Comparison of ENCODE assay signal across 22 mouse cellular contexts in the genomic region with DNA sequence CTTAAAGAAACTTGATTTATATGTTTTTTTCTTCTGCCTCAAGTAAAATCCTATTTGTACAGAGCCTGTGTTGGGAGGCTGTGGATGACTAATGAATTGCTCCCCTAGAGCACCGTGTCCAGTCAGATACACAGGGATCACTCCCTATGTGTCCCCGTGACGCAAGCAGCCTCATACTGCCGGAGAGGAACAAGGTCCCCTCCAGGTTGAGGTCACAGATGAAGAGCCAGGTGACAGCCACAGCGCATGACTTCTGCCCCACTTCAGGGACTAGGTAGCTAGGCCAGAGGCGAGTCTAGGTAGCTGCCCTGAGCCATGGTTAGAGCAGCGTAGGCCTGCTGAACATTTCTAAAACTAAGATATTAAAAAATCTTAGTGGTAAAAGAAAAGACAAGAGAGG. TPM values are rescaled to one million over a fixed set of nuclear protein-coding genes. Genes with fewer than 3 reads are reported as not detected.
A peak's percentile ranks its signal among the peaks of the same experiment; 100 is the strongest.
DNase-seq lines count a peak whose midpoint lies in the region; ATAC-seq lines count a peak whose summit lies in the region.
"Had no signal": no experiment of that assay in that cellular context is flagged by ENCODE, and none has a peak within 500 bp of the region (broad histone marks: within the 10 kb centered on the region; RNA-seq: fewer than 3 reads in every experiment).

No protein-coding gene starts in this region.

- H3K9me3 ChIP-seq in embryonic facial prominence, embryonic 13.5 days = no peaks in the 10 kb centered on the region
- H3K9me3 ChIP-seq in embryonic facial prominence, embryonic 10.5 days = no peaks in the 10 kb centered on the region
- H3K9me3 ChIP-seq in liver, embryonic 16.5 days (replicated peaks; ENCODE audit: control insufficient read depth, low read length) = no peaks in the 10 kb centered on the region
- no peaks in the 10 kb centered on the region for H3K9me3 ChIP-seq in liver, embryonic 11.5 days (ENCODE audit: control insufficient read depth, low read length)
- H3K9me3 ChIP-seq in midbrain, embryonic 11.5 days (ENCODE audit: control insufficient read depth, low read length) = no peaks in the 10 kb centered on the region
- H3K9me3 ChIP-seq in midbrain, embryonic 10.5 days (replicated peaks) = no peaks in the 10 kb centered on the region
- H3K9me3 ChIP-seq: forebrain, embryonic 13.5 days; forebrain, embryonic 15.5 days; G1E had no signal

- no peak overlapping the region for H3K4me2 ChIP-seq in embryonic facial prominence, embryonic 13.5 days
- H3K4me2 ChIP-seq in liver, embryonic 16.5 days (ENCODE audit: low read depth, low read length) = no peak overlapping the region
- H3K4me2 ChIP-seq in liver, embryonic 11.5 days = no peak overlapping the region
- no peak overlapping the region for H3K4me2 ChIP-seq in midbrain, embryonic 11.5 days
- H3K4me2 ChIP-seq: forebrain, embryonic 13.5 days; forebrain, embryonic 15.5 days had no signal

- no peaks in the 10 kb centered on the region for H3K4me1 ChIP-seq in embryonic facial prominence, embryonic 13.5 days
- 0 out of 2 replicates have a peak, but pooled peaks cover 1% of the 10 kb centered on the region for H3K4me1 ChIP-seq in embryonic facial prominence, embryonic 10.5 days
- no peaks in the 10 kb centered on the region for H3K4me1 ChIP-seq in liver, embryonic 16.5 days (ENCODE audit: control insufficient read depth, low read depth, low read length)
- no peaks in the 10 kb centered on the region for H3K4me1 ChIP-seq in liver, embryonic 11.5 days (replicated peaks; ENCODE audit: control insufficient read depth, insufficient read depth, low read length)
- no peaks in the 10 kb centered on the region for H3K4me1 ChIP-seq in midbrain, embryonic 11.5 days (ENCODE audit: control insufficient read depth, insufficient read depth, low read length)
- H3K4me1 ChIP-seq in midbrain, embryonic 10.5 days = no peaks in the 10 kb centered on the region

- H3K36me3 ChIP-seq in embryonic facial prominence, embryonic 13.5 days = peaks cover 93% of the 10 kb centered on the region
- H3K36me3 ChIP-seq in embryonic facial prominence, embryonic 10.5 days (replicated peaks) = peaks cover 100% of the 10 kb centered on the region
- H3K36me3 ChIP-seq in liver, embryonic 16.5 days (ENCODE audit: control insufficient read depth, insufficient read depth) = no peaks in the 10 kb centered on the region
- H3K36me3 ChIP-seq in liver, embryonic 11.5 days (ENCODE audit: control insufficient read depth, insufficient read depth, low read length) = peaks cover 4% of the 10 kb centered on the region
- peaks cover 5% of the 10 kb centered on the region; the same call in 1 of the 2 replicates for H3K36me3 ChIP-seq in midbrain, embryonic 11.5 days (ENCODE audit: control insufficient read depth, insufficient read depth, low read length)
- peaks cover 94% of the 10 kb centered on the region for H3K36me3 ChIP-seq in midbrain, embryonic 10.5 days
- H3K36me3 ChIP-seq: G1E had no signal

- WGBS in embryonic facial prominence, embryonic 13.5 days = 92% methylated on average over 7 of the region's 7 CpGs
- WGBS in embryonic facial prominence, embryonic 10.5 days = 88% methylated on average over 7 of the region's 7 CpGs
- WGBS in liver, embryonic 16.5 days (ENCODE audit: insufficient replicate concordance) = 65% methylated on average over 7 of the region's 7 CpGs
- 90% methylated on average over 7 of the region's 7 CpGs for WGBS in liver, embryonic 11.5 days
- 92% methylated on average over 7 of the region's 7 CpGs for WGBS in midbrain, embryonic 11.5 days
- WGBS in midbrain, embryonic 10.5 days = 93% methylated on average over 7 of the region's 7 CpGs

- H3K9ac ChIP-seq in embryonic facial prominence, embryonic 13.5 days = 0 out of 2 replicates have a peak overlapping the region, but pooled peaks have one; percentile 17
- H3K9ac ChIP-seq in liver, embryonic 16.5 days (ENCODE audit: low read depth, low read length) = no peak overlapping the region
- H3K9ac ChIP-seq in liver, embryonic 11.5 days (ENCODE audit: low read depth, low read length) = no peak overlapping the region
- H3K9ac ChIP-seq in midbrain, embryonic 11.5 days (ENCODE audit: low read length) = no peak overlapping the region
- H3K9ac ChIP-seq: forebrain, embryonic 13.5 days; forebrain, embryonic 15.5 days; forebrain, postnatal 0 days had no signal

- no peak overlapping the region for H3K4me3 ChIP-seq in embryonic facial prominence, embryonic 13.5 days
- no peak overlapping the region for H3K4me3 ChIP-seq in embryonic facial prominence, embryonic 10.5 days
- H3K4me3 ChIP-seq in liver, embryonic 16.5 days (ENCODE audit: low read depth, low read length) = no peak overlapping the region
- no peak overlapping the region for H3K4me3 ChIP-seq in liver, embryonic 11.5 days (ENCODE audit: low read depth, low read length)
- H3K4me3 ChIP-seq in midbrain, embryonic 11.5 days (ENCODE audit: low read depth, low read length) = no peak overlapping the region
- no peak overlapping the region for H3K4me3 ChIP-seq in midbrain, embryonic 10.5 days
- H3K4me3 ChIP-seq: forebrain, embryonic 13.5 days; forebrain, embryonic 15.5 days had no signal

- ATAC-seq in embryonic facial prominence, embryonic 13.5 days (ENCODE audit: insufficient number of reproducible peaks, insufficient read depth, low FRiP score, low TSS enrichment, low read depth) = no peak
- ATAC-seq in liver, embryonic 16.5 days (ENCODE audit: low read depth) = peak; percentile 50; the same call in 1 of the 2 replicates
- ATAC-seq in liver, embryonic 11.5 days (replicated peaks; ENCODE audit: low FRiP score) = no peak
- no peak for ATAC-seq in midbrain, embryonic 11.5 days (ENCODE audit: low FRiP score)
- ATAC-seq: activated CD4-positive, CD25-positive, alpha-beta regulatory T cell, adult 4 months; CD4-positive, CD25-positive, alpha-beta regulatory T cell, adult 4 months; forebrain, embryonic 13.5 days; forebrain, embryonic 15.5 days; forebrain, postnatal 0 days; Patski had no signal

- no peak overlapping the region for H3K27ac ChIP-seq in embryonic facial prominence, embryonic 13.5 days
- no peak overlapping the region for H3K27ac ChIP-seq in embryonic facial prominence, embryonic 10.5 days (replicated peaks)
- no peak overlapping the region for H3K27ac ChIP-seq in liver, embryonic 16.5 days (ENCODE audit: low read length)
- no peak overlapping the region for H3K27ac ChIP-seq in liver, embryonic 11.5 days (ENCODE audit: low read depth, low read length)
- H3K27ac ChIP-seq in midbrain, embryonic 11.5 days (ENCODE audit: low read depth, low read length) = no peak overlapping the region
- no peak overlapping the region for H3K27ac ChIP-seq in midbrain, embryonic 10.5 days (replicated peaks)
- H3K27ac ChIP-seq: forebrain, embryonic 13.5 days; forebrain, embryonic 15.5 days had no signal

- no peak for DNase-seq in embryonic facial prominence, embryonic 10.5 days (ENCODE audit: low spot score)
- no peak for DNase-seq in liver, embryonic 11.5 days (ENCODE audit: low spot score)
- peak; percentile 6 for DNase-seq in midbrain, embryonic 11.5 days (ENCODE audit: low spot score, missing footprints)
- DNase-seq in midbrain, embryonic 10.5 days (ENCODE audit: low spot score) = no peak
- DNase-seq: adrenal gland, adult 8-10 months; adrenal gland, postnatal 14 days; adrenal gland, postnatal 36 days; B cell, adult 2 months; cerebellum, adult 11-12 months; cerebellum, adult 2 months; cerebellum, adult 9-10 months; cerebellum, postnatal 10 days; cerebellum, postnatal 25 days; forebrain, postnatal 0 days had no signal

- no peaks in the 10 kb centered on the region for H3K27me3 ChIP-seq in embryonic facial prominence, embryonic 13.5 days
- H3K27me3 ChIP-seq in embryonic facial prominence, embryonic 10.5 days (replicated peaks; ENCODE audit: low read depth, poor library complexity, severe bottlenecking) = no peaks in the 10 kb centered on the region
- no peaks in the 10 kb centered on the region for H3K27me3 ChIP-seq in liver, embryonic 16.5 days (ENCODE audit: control insufficient read depth, insufficient read depth, low read depth, low read length)
- no peaks in the 10 kb centered on the region for H3K27me3 ChIP-seq in liver, embryonic 11.5 days (replicated peaks; ENCODE audit: control insufficient read depth, insufficient read depth, low read length)
- H3K27me3 ChIP-seq in midbrain, embryonic 11.5 days (ENCODE audit: control insufficient read depth, insufficient read depth, low read length) = no peaks in the 10 kb centered on the region
- no peaks in the 10 kb centered on the region for H3K27me3 ChIP-seq in midbrain, embryonic 10.5 days (ENCODE audit: low read depth, poor library complexity, severe bottlenecking)
- H3K27me3 ChIP-seq: forebrain, embryonic 13.5 days; forebrain, embryonic 15.5 days; Patski had no signal

RNA-seq across cellular contexts. Expression of gene Vash2, which starts 11.1 kb away (rescaled TPM):
- polyA plus RNA-seq in embryonic facial prominence, embryonic 13.5 days (2015; fragmentation: Nextera tagmentation; extraction: Ambion mirVana) = 54.3 and 54.7 TPM in 2 replicates
- polyA plus RNA-seq in embryonic facial prominence, embryonic 10.5 days (2016; fragmentation: Nextera tagmentation; extraction: Ambion mirVana) = 52.7 and 56.7 TPM in 2 replicates
- polyA plus RNA-seq in liver, embryonic 16.5 days (2015; fragmentation: Nextera tagmentation; extraction: Ambion mirVana) = 0.85 and 0.94 TPM in 2 replicates
- 12.8 and 14.2 TPM in 2 replicates for polyA plus RNA-seq in liver, embryonic 11.5 days (2014; fragmentation: Nextera tagmentation; extraction: Ambion mirVana)
- 52.8 and 58.9 TPM in 2 replicates for polyA plus RNA-seq in midbrain, embryonic 11.5 days (2014; fragmentation: Nextera tagmentation; extraction: Ambion mirVana)
- 33.1 and 44.4 TPM in 2 replicates for polyA plus RNA-seq in midbrain, embryonic 10.5 days (2016; fragmentation: Nextera tagmentation; extraction: Ambion mirVana)
- polyA plus RNA-seq: G1E had no signal

RNA-seq across cellular contexts. Expression of gene Angel2, which starts 43.1 kb away (rescaled TPM):
- polyA plus RNA-seq in embryonic facial prominence, embryonic 13.5 days (2015; fragmentation: Nextera tagmentation; extraction: Ambion mirVana) = 51.5 and 60.1 TPM in 2 replicates
- 50.4 and 55.3 TPM in 2 replicates for polyA plus RNA-seq in embryonic facial prominence, embryonic 10.5 days (2016; fragmentation: Nextera tagmentation; extraction: Ambion mirVana)
- polyA plus RNA-seq in liver, embryonic 16.5 days (2015; fragmentation: Nextera tagmentation; extraction: Ambion mirVana) = 11.3 and 11.6 TPM in 2 replicates
- 32.1 and 34.1 TPM in 2 replicates for polyA plus RNA-seq in liver, embryonic 11.5 days (2014; fragmentation: Nextera tagmentation; extraction: Ambion mirVana)
- 65.5 and 65.7 TPM in 2 replicates for polyA plus RNA-seq in midbrain, embryonic 11.5 days (2014; fragmentation: Nextera tagmentation; extraction: Ambion mirVana)
- 55.4 and 63.0 TPM in 2 replicates for polyA plus RNA-seq in midbrain, embryonic 10.5 days (2016; fragmentation: Nextera tagmentation; extraction: Ambion mirVana)

RNA-seq across cellular contexts. Expression of gene Rps6kc1, which starts 56.4 kb away (rescaled TPM):
- 16.9 and 18.4 TPM in 2 replicates for polyA plus RNA-seq in embryonic facial prominence, embryonic 13.5 days (2015; fragmentation: Nextera tagmentation; extraction: Ambion mirVana)
- polyA plus RNA-seq in embryonic facial prominence, embryonic 10.5 days (2016; fragmentation: Nextera tagmentation; extraction: Ambion mirVana) = 14.6 and 16.9 TPM in 2 replicates
- polyA plus RNA-seq in liver, embryonic 16.5 days (2015; fragmentation: Nextera tagmentation; extraction: Ambion mirVana) = 3.4 and 4.9 TPM in 2 replicates
- polyA plus RNA-seq in liver, embryonic 11.5 days (2014; fragmentation: Nextera tagmentation; extraction: Ambion mirVana) = 10.0 and 11.1 TPM in 2 replicates
- polyA plus RNA-seq in midbrain, embryonic 11.5 days (2014; fragmentation: Nextera tagmentation; extraction: Ambion mirVana) = 19.5 and 20.1 TPM in 2 replicates
- polyA plus RNA-seq in midbrain, embryonic 10.5 days (2016; fragmentation: Nextera tagmentation; extraction: Ambion mirVana) = 16.2 and 20.4 TPM in 2 replicates

RNA-seq across cellular contexts. Expression of gene Flvcr1, which starts 57.9 kb away (rescaled TPM):
- 6.2 and 7.0 TPM in 2 replicates for polyA plus RNA-seq in embryonic facial prominence, embryonic 13.5 days (2015; fragmentation: Nextera tagmentation; extraction: Ambion mirVana)
- polyA plus RNA-seq in embryonic facial prominence, embryonic 10.5 days (2016; fragmentation: Nextera tagmentation; extraction: Ambion mirVana) = 6.9 and 7.4 TPM in 2 replicates
- polyA plus RNA-seq in liver, embryonic 16.5 days (2015; fragmentation: Nextera tagmentation; extraction: Ambion mirVana) = 2.1 and 2.2 TPM in 2 replicates
- polyA plus RNA-seq in liver, embryonic 11.5 days (2014; fragmentation: Nextera tagmentation; extraction: Ambion mirVana) = 11.8 and 12.1 TPM in 2 replicates
- 11.3 and 11.9 TPM in 2 replicates for polyA plus RNA-seq in midbrain, embryonic 11.5 days (2014; fragmentation: Nextera tagmentation; extraction: Ambion mirVana)
- 8.3 and 8.6 TPM in 2 replicates for polyA plus RNA-seq in midbrain, embryonic 10.5 days (2016; fragmentation: Nextera tagmentation; extraction: Ambion mirVana)
